Mouse (Mus musculus) erythroblast, embryonic 14.5 days (primary cell): Measurements from ENCODE around the gene Tgm1.

Experiments
- GATA1 ChIP-seq: IDR thresholded peaks from 2 replicates; pipeline ENCODE4 v1.6.1; 2012; ENCODE audit warnings: low read length, inconsistent platforms, mixed read lengths
- TAL1 ChIP-seq: IDR thresholded peaks from 3 replicates; pipeline ENCODE4 v1.6.1; 2012; ENCODE audit warnings: low read length, inconsistent platforms, mixed read lengths

DNA sequence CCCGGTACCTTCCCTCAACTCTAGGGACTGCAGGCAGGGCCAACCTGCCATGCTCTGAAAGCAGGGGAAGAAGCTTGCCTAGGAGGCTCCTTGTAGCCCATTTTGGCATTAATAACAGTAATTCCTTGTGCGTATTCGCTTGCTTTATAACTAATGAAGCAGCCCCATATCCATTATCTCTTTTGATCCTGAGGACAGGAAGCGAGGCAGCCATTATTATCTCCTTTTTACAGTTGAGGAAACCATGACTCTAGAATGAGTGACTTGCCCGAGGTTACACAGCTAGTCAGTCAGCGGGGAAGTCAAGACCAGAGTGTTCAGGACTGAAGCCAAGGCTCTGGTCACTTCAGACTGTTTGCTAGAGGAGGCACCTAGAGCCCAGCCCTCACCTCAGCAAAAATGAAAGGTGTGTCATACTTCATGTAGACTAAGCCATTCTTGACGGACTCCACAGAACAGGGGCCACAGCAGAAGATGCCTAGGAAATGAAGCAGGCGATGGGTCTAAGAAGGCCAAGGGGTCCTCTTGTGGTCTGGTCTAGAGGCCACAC is 7.6 kb downstream of the Tgm1 start:
- TF ChIP-seq TAL1 (no peak), GATA1 (no peak)
